Mouse (Mus musculus): ENCODE measurements around the gene Adprh. TPM values are rescaled to one million over a fixed set of nuclear protein-coding genes. Genes with fewer than 3 reads are reported as not detected.

Gene Adprh
- polyA plus RNA-seq, 1 experiment: 20.2 TPM

GRCm38 (mm10) chr16:38466089-38466488 lies 13.6 kb upstream of the Adprh start:
- Histone ChIP-seq H3K36me3 (ENCODE audit: control insufficient read depth, insufficient read depth, low read length) (no peaks in the 10 kb centered on the region), H3K27ac (ENCODE audit: insufficient read depth, low read depth, low read length) (no peak overlapping the region), H3K4me1 (ENCODE audit: control insufficient read depth, insufficient read depth, insufficient read length, low read length) (0 out of 2 replicates have a peak, but pooled peaks cover 2% of the 10 kb centered on the region), H3K27me3 (ENCODE audit: control insufficient read depth, insufficient read depth, low read length) (no peaks in the 10 kb centered on the region), H3K4me3 (ENCODE audit: low read depth, low read length) (no peak overlapping the region)
- TF ChIP-seq POLR2A (IDR thresholded peaks at IDR 0.05; ENCODE audit: low read depth, low read length) (no peak), CTCF (IDR thresholded peaks at IDR 0.05; ENCODE audit: extremely low read depth, insufficient read length, insufficient replicate concordance, low read depth, low read length) (no peak)
- 74% methylated on average over 4 of the region's 4 CpGs for WGBS

GRCm38 (mm10) chr16:38463305-38463704 lies 10.8 kb upstream of the Adprh start:
- no peak for TF ChIP-seq CTCF (IDR thresholded peaks at IDR 0.05; ENCODE audit: extremely low read depth, insufficient read length, insufficient replicate concordance, low read depth, low read length)
- TF ChIP-seq POLR2A (IDR thresholded peaks at IDR 0.05; ENCODE audit: low read depth, low read length): no peak
- Histone ChIP-seq H3K27ac (ENCODE audit: insufficient read depth, low read depth, low read length) (no peak overlapping the region), H3K4me3 (ENCODE audit: low read depth, low read length) (no peak overlapping the region), H3K27me3 (ENCODE audit: control insufficient read depth, insufficient read depth, low read length) (no peaks in the 10 kb centered on the region), H3K4me1 (ENCODE audit: control insufficient read depth, insufficient read depth, insufficient read length, low read length) (peaks cover 5% of the 10 kb centered on the region; the same call in 1 of the 2 replicates), H3K36me3 (ENCODE audit: control insufficient read depth, insufficient read depth, low read length) (no peaks in the 10 kb centered on the region)
- WGBS: 89% methylated on average over 5 of the region's 5 CpGs

- H3K4me1 ChIP-seq (ENCODE audit: control insufficient read depth, insufficient read depth, insufficient read length, low read length): peaks cover 3% of the 10 kb centered on the region; the same call in 1 of the 2 replicates
- no peaks in the 10 kb centered on the region for H3K27me3 ChIP-seq (ENCODE audit: control insufficient read depth, insufficient read depth, low read length)
- no peak for TF ChIP-seq POLR2A (IDR thresholded peaks at IDR 0.05; ENCODE audit: low read depth, low read length)
- no peak for TF ChIP-seq CTCF (IDR thresholded peaks at IDR 0.05; ENCODE audit: extremely low read depth, insufficient read length, insufficient replicate concordance, low read depth, low read length)
- no peak overlapping the region for H3K27ac ChIP-seq (ENCODE audit: insufficient read depth, low read depth, low read length)
- H3K4me3 ChIP-seq (ENCODE audit: low read depth, low read length): no peak overlapping the region
- H3K36me3 ChIP-seq (ENCODE audit: control insufficient read depth, insufficient read depth, low read length): no peaks in the 10 kb centered on the region
- 82% methylated on average over 7 of the region's 7 CpGs for WGBS
Observed at GRCm38 (mm10) chr16:38462161-38462560, 9.7 kb upstream of the Adprh start.

- peaks cover 3% of the 10 kb centered on the region; the same call in 1 of the 2 replicates for H3K4me1 ChIP-seq (ENCODE audit: control insufficient read depth, insufficient read depth, insufficient read length, low read length)
- no peaks in the 10 kb centered on the region for H3K27me3 ChIP-seq (ENCODE audit: control insufficient read depth, insufficient read depth, low read length)
- TF ChIP-seq CTCF (IDR thresholded peaks at IDR 0.05; ENCODE audit: extremely low read depth, insufficient read length, insufficient replicate concordance, low read depth, low read length) (no peak), POLR2A (IDR thresholded peaks at IDR 0.05; ENCODE audit: low read depth, low read length) (no peak)
- 79% methylated on average over 8 of the region's 8 CpGs for WGBS
- no peak overlapping the region for H3K4me3 ChIP-seq (ENCODE audit: low read depth, low read length)
- H3K36me3 ChIP-seq (ENCODE audit: control insufficient read depth, insufficient read depth, low read length): no peaks in the 10 kb centered on the region
- H3K27ac ChIP-seq (ENCODE audit: insufficient read depth, low read depth, low read length): no peak overlapping the region
Observed at GRCm38 (mm10) chr16:38461749-38462148, 9.2 kb upstream of the Adprh start.

- TF ChIP-seq CTCF (IDR thresholded peaks at IDR 0.05; ENCODE audit: extremely low read depth, insufficient read length, insufficient replicate concordance, low read depth, low read length) (no peak), POLR2A (IDR thresholded peaks at IDR 0.05; ENCODE audit: low read depth, low read length) (no peak)
- Histone ChIP-seq H3K36me3 (ENCODE audit: control insufficient read depth, insufficient read depth, low read length) (no peaks in the 10 kb centered on the region), H3K4me3 (ENCODE audit: low read depth, low read length) (no peak overlapping the region), H3K27ac (ENCODE audit: insufficient read depth, low read depth, low read length) (no peak overlapping the region), H3K4me1 (ENCODE audit: control insufficient read depth, insufficient read depth, insufficient read length, low read length) (peaks cover 3% of the 10 kb centered on the region; the same call in 1 of the 2 replicates), H3K27me3 (ENCODE audit: control insufficient read depth, insufficient read depth, low read length) (no peaks in the 10 kb centered on the region)
- 89% methylated on average over 4 of the region's 4 CpGs for WGBS
Observed at GRCm38 (mm10) chr16:38459990-38460389, 7.5 kb upstream of the Adprh start.

- TF ChIP-seq CTCF (IDR thresholded peaks at IDR 0.05; ENCODE audit: extremely low read depth, insufficient read length, insufficient replicate concordance, low read depth, low read length): no peak
- no peak for TF ChIP-seq POLR2A (IDR thresholded peaks at IDR 0.05; ENCODE audit: low read depth, low read length)
- Histone ChIP-seq H3K4me3 (ENCODE audit: low read depth, low read length) (no peak overlapping the region), H3K36me3 (ENCODE audit: control insufficient read depth, insufficient read depth, low read length) (no peaks in the 10 kb centered on the region), H3K4me1 (ENCODE audit: control insufficient read depth, insufficient read depth, insufficient read length, low read length) (peaks cover 3% of the 10 kb centered on the region; the same call in 1 of the 2 replicates), H3K27me3 (ENCODE audit: control insufficient read depth, insufficient read depth, low read length) (no peaks in the 10 kb centered on the region), H3K27ac (ENCODE audit: insufficient read depth, low read depth, low read length) (no peak overlapping the region; the same call in 1 of the 2 replicates)
- whole genome bisulfite sequencing: 47% methylated on average over 6 of the region's 6 CpGs
Observed at GRCm38 (mm10) chr16:38458600-38459280, 6.2 kb upstream of the Adprh start.

GRCm38 (mm10) chr16:38456812-38457567 lies 4.5 kb upstream of the Adprh start:
- Histone ChIP-seq H3K36me3 (ENCODE audit: control insufficient read depth, insufficient read depth, low read length) (no peaks in the 10 kb centered on the region), H3K4me3 (ENCODE audit: low read depth, low read length) (no peak overlapping the region), H3K4me1 (ENCODE audit: control insufficient read depth, insufficient read depth, insufficient read length, low read length) (peaks cover 3% of the 10 kb centered on the region; the same call in 1 of the 2 replicates), H3K27ac (ENCODE audit: insufficient read depth, low read depth, low read length) (peak overlapping the region; percentile 43), H3K27me3 (ENCODE audit: control insufficient read depth, insufficient read depth, low read length) (no peaks in the 10 kb centered on the region)
- no peak for TF ChIP-seq CTCF (IDR thresholded peaks at IDR 0.05; ENCODE audit: extremely low read depth, insufficient read length, insufficient replicate concordance, low read depth, low read length)
- TF ChIP-seq POLR2A (IDR thresholded peaks at IDR 0.05; ENCODE audit: low read depth, low read length): no peak
- WGBS: 60% methylated on average over 11 of the region's 11 CpGs
